Mouse (Mus musculus): ENCODE results near the gene Mrps12. TPM values are rescaled to one million over a fixed set of nuclear protein-coding genes. Genes with fewer than 3 reads are reported as not detected.

Mrps12 gene
- polyA plus RNA-seq, 1 experiment from 2014 or later = 120 TPM

- Histone ChIP-seq H3K27me3 (no peaks in the 10 kb centered on the region), H3K4me3 (no peak overlapping the region), H3K9me3 (no peaks in the 10 kb centered on the region), H3K27ac (replicated peaks) (peak overlapping the region; percentile 27; the same call in 1 of the 2 replicates), H3K9ac (replicated peaks) (no peak overlapping the region), H3K4me1 (peaks cover 3% of the 10 kb centered on the region; the same call in 1 of the 2 replicates), H3K4me2 (replicated peaks) (no peak overlapping the region), H3K36me3 (peaks cover 22% of the 10 kb centered on the region; the same call in 1 of the 2 replicates)
- ATAC-seq (ENCODE audit: low FRiP score, low read depth) = 0 out of 2 replicates have a peak, but pooled peaks have one; percentile 30
- WGBS = 67% methylated on average over 12 of the region's 12 CpGs
Measured at GRCm38 (mm10) chr7:28774164-28774563, 32.5 kb upstream of the Mrps12 start.

GRCm38 (mm10) chr7:28773163-28773562 is 31.5 kb upstream of the Mrps12 start:
- Histone ChIP-seq H3K4me1 (peaks cover 7% of the 10 kb centered on the region), H3K4me3 (no peak overlapping the region), H3K9me3 (no peaks in the 10 kb centered on the region), H3K27ac (replicated peaks) (no peak overlapping the region), H3K9ac (replicated peaks) (no peak overlapping the region), H3K36me3 (peaks cover 20% of the 10 kb centered on the region; the same call in 1 of the 2 replicates), H3K4me2 (replicated peaks) (no peak overlapping the region), H3K27me3 (no peaks in the 10 kb centered on the region)
- no peak for ATAC-seq (ENCODE audit: low FRiP score, low read depth)
- 73% methylated on average over 3 of the region's 3 CpGs for WGBS

GRCm38 (mm10) chr7:28771867-28772266 is 30.2 kb upstream of the Mrps12 start:
- Histone ChIP-seq H3K27me3 (no peaks in the 10 kb centered on the region), H3K4me1 (peaks cover 16% of the 10 kb centered on the region), H3K4me3 (no peak overlapping the region), H3K36me3 (peaks cover 13% of the 10 kb centered on the region; the same call in 1 of the 2 replicates), H3K9ac (replicated peaks) (no peak overlapping the region), H3K27ac (replicated peaks) (no peak overlapping the region), H3K9me3 (no peaks in the 10 kb centered on the region), H3K4me2 (replicated peaks) (no peak overlapping the region)
- 91% methylated on average over 11 of the region's 11 CpGs for WGBS
- ATAC-seq (ENCODE audit: low FRiP score, low read depth) = no peak

- Histone ChIP-seq H3K4me3 (no peak overlapping the region), H3K27me3 (no peaks in the 10 kb centered on the region), H3K27ac (replicated peaks) (no peak overlapping the region), H3K36me3 (0 out of 2 replicates have a peak, but pooled peaks cover 8% of the 10 kb centered on the region), H3K4me1 (peaks cover 24% of the 10 kb centered on the region), H3K9ac (replicated peaks) (no peak overlapping the region), H3K9me3 (no peaks in the 10 kb centered on the region), H3K4me2 (replicated peaks) (no peak overlapping the region)
- 92% methylated on average over 3 of the region's 3 CpGs for WGBS
- ATAC-seq (ENCODE audit: low FRiP score, low read depth) = no peak
Measured at GRCm38 (mm10) chr7:28770309-28770708, 28.7 kb upstream of the Mrps12 start.

GRCm38 (mm10) chr7:28769414-28769958 is 27.9 kb upstream of the Mrps12 start:
- Histone ChIP-seq H3K9me3 (no peaks in the 10 kb centered on the region), H3K4me1 (peaks cover 31% of the 10 kb centered on the region), H3K4me2 (replicated peaks) (no peak overlapping the region), H3K27me3 (no peaks in the 10 kb centered on the region), H3K4me3 (no peak overlapping the region), H3K27ac (replicated peaks) (no peak overlapping the region), H3K36me3 (0 out of 2 replicates have a peak, but pooled peaks cover 8% of the 10 kb centered on the region), H3K9ac (replicated peaks) (no peak overlapping the region)
- ATAC-seq (ENCODE audit: low FRiP score, low read depth) = no peak
- 92% methylated on average over 9 of the region's 9 CpGs for WGBS

GRCm38 (mm10) chr7:28767462-28767965 is 25.9 kb upstream of the Mrps12 start, which contains the start of gene Nfkbib:
TSS of gene Nfkbib (minus strand) at chr7:28767512.
- no peak for ATAC-seq (ENCODE audit: low FRiP score, low read depth)
- Histone ChIP-seq H3K36me3 (peaks cover 11% of the 10 kb centered on the region; the same call in 1 of the 2 replicates), H3K4me1 (peaks cover 31% of the 10 kb centered on the region), H3K9me3 (no peaks in the 10 kb centered on the region), H3K27me3 (no peaks in the 10 kb centered on the region), H3K27ac (replicated peaks) (no peak within 1 kb of the TSS), H3K4me3 (peak within 1 kb of the TSS; percentile 79), H3K9ac (replicated peaks) (peak within 1 kb of the TSS; percentile 80), H3K4me2 (replicated peaks) (peak within 1 kb of the TSS; percentile 68)
- WGBS = 59% methylated on average over 7 of the region's 7 CpGs

GRCm38 (mm10) chr7:28766910-28767309 is 25.3 kb upstream of the Mrps12 start:
- H3K4me3 ChIP-seq = peak overlapping the region; percentile 79
- peak overlapping the region; percentile 80 for H3K9ac ChIP-seq (replicated peaks)
- no peaks in the 10 kb centered on the region for H3K9me3 ChIP-seq
- peak; percentile 16 for ATAC-seq (ENCODE audit: low FRiP score, low read depth)
- WGBS = 6% methylated on average over 14 of the region's 14 CpGs
- no peak overlapping the region for H3K27ac ChIP-seq (replicated peaks)
- H3K4me1 ChIP-seq = peaks cover 31% of the 10 kb centered on the region
- H3K27me3 ChIP-seq = no peaks in the 10 kb centered on the region
- peak overlapping the region; percentile 65 for H3K4me2 ChIP-seq (replicated peaks)
- H3K36me3 ChIP-seq = peaks cover 5% of the 10 kb centered on the region; the same call in 1 of the 2 replicates

- no peaks in the 10 kb centered on the region for H3K27me3 ChIP-seq
- no peak within 1 kb of the TSS for H3K27ac ChIP-seq (replicated peaks)
- ATAC-seq (ENCODE audit: low FRiP score, low read depth) = peak; percentile 98
- no peaks in the 10 kb centered on the region for H3K9me3 ChIP-seq
- peaks cover 9% of the 10 kb centered on the region for H3K36me3 ChIP-seq
- peaks cover 31% of the 10 kb centered on the region for H3K4me1 ChIP-seq
- under 1% methylated on average over 45 of the region's 45 CpGs for WGBS
- peak within 1 kb of the TSS; percentile 80 for H3K9ac ChIP-seq (replicated peaks)
- H3K4me3 ChIP-seq = peak within 1 kb of the TSS; percentile 79
- H3K4me2 ChIP-seq (replicated peaks) = peak within 1 kb of the TSS; percentile 68
Measured at GRCm38 (mm10) chr7:28766173-28766879, 24.7 kb upstream of the Mrps12 start, which contains the start of gene Sirt2. TSS of gene Sirt2 (plus strand) at chr7:28766735.

- H3K27me3 ChIP-seq = no peaks in the 10 kb centered on the region
- no peak overlapping the region for H3K27ac ChIP-seq (replicated peaks)
- WGBS = 85% methylated on average over 6 of the region's 6 CpGs
- H3K36me3 ChIP-seq = peaks cover 19% of the 10 kb centered on the region
- H3K4me1 ChIP-seq = peaks cover 31% of the 10 kb centered on the region
- H3K9me3 ChIP-seq = no peaks in the 10 kb centered on the region
- peak overlapping the region; percentile 79; the same call in 1 of the 2 replicates for H3K4me3 ChIP-seq
- ATAC-seq (ENCODE audit: low FRiP score, low read depth) = no peak
- H3K4me2 ChIP-seq (replicated peaks) = peak overlapping the region; percentile 68
- H3K9ac ChIP-seq (replicated peaks) = no peak overlapping the region
Measured at GRCm38 (mm10) chr7:28765211-28765610, 23.6 kb upstream of the Mrps12 start.

GRCm38 (mm10) chr7:28761907-28762306 is 20.3 kb upstream of the Mrps12 start:
- ATAC-seq (ENCODE audit: low FRiP score, low read depth) = no peak
- no peak overlapping the region for H3K4me2 ChIP-seq (replicated peaks)
- H3K4me1 ChIP-seq = peaks cover 15% of the 10 kb centered on the region
- 92% methylated on average over 9 of the region's 9 CpGs for WGBS
- H3K9me3 ChIP-seq = no peaks in the 10 kb centered on the region
- no peak overlapping the region for H3K27ac ChIP-seq (replicated peaks)
- peaks cover 39% of the 10 kb centered on the region for H3K36me3 ChIP-seq
- H3K9ac ChIP-seq (replicated peaks) = no peak overlapping the region
- H3K27me3 ChIP-seq = peaks cover 6% of the 10 kb centered on the region
- H3K4me3 ChIP-seq = no peak overlapping the region

GRCm38 (mm10) chr7:28758623-28759022 is 17.0 kb upstream of the Mrps12 start:
- H3K4me2 ChIP-seq (replicated peaks) = no peak overlapping the region
- no peak overlapping the region for H3K9ac ChIP-seq (replicated peaks)
- no peak for ATAC-seq (ENCODE audit: low FRiP score, low read depth)
- H3K9me3 ChIP-seq = no peaks in the 10 kb centered on the region
- H3K27ac ChIP-seq (replicated peaks) = no peak overlapping the region
- no peak overlapping the region for H3K4me3 ChIP-seq
- H3K36me3 ChIP-seq = peaks cover 43% of the 10 kb centered on the region
- H3K27me3 ChIP-seq = peaks cover 23% of the 10 kb centered on the region
- H3K4me1 ChIP-seq = peaks cover 7% of the 10 kb centered on the region
- WGBS = 83% methylated on average over 13 of the region's 13 CpGs

GRCm38 (mm10) chr7:28756079-28756478 is 14.5 kb upstream of the Mrps12 start, which contains the start of gene Ccer2:
TSS of gene Ccer2 (plus strand) at chr7:28756174.
- H3K4me2 ChIP-seq (replicated peaks) = peak within 1 kb of the TSS; percentile 46
- 0 out of 2 replicates have a peak, but pooled peaks have one; percentile 4 for ATAC-seq (ENCODE audit: low FRiP score, low read depth)
- peaks cover 23% of the 10 kb centered on the region for H3K27me3 ChIP-seq
- WGBS = 5% methylated on average over 13 of the region's 17 CpGs
- H3K9me3 ChIP-seq = no peaks in the 10 kb centered on the region
- H3K27ac ChIP-seq (replicated peaks) = no peak within 1 kb of the TSS
- H3K4me1 ChIP-seq = peaks cover 7% of the 10 kb centered on the region
- H3K4me3 ChIP-seq = peak within 1 kb of the TSS; percentile 17; the same call in 1 of the 2 replicates
- 0 out of 2 replicates have a peak within 1 kb of the TSS, but pooled peaks have one; percentile 31 for H3K9ac ChIP-seq (replicated peaks)
- H3K36me3 ChIP-seq = peaks cover 46% of the 10 kb centered on the region
